Mouse (Mus musculus): ENCODE data around the gene Bok. TPM values are rescaled to one million over a fixed set of nuclear protein-coding genes. Genes with fewer than 3 reads are reported as not detected.
"Not testable (repeated sequence)": the region's sequence is repeated elsewhere in the genome, so short reads cannot be mapped to it uniquely, and the experiment has no call there.

Bok gene
- polyA plus RNA-seq (2012; rRNA removed), result 32.5 and 41.7 TPM in 2 replicates

DNA sequence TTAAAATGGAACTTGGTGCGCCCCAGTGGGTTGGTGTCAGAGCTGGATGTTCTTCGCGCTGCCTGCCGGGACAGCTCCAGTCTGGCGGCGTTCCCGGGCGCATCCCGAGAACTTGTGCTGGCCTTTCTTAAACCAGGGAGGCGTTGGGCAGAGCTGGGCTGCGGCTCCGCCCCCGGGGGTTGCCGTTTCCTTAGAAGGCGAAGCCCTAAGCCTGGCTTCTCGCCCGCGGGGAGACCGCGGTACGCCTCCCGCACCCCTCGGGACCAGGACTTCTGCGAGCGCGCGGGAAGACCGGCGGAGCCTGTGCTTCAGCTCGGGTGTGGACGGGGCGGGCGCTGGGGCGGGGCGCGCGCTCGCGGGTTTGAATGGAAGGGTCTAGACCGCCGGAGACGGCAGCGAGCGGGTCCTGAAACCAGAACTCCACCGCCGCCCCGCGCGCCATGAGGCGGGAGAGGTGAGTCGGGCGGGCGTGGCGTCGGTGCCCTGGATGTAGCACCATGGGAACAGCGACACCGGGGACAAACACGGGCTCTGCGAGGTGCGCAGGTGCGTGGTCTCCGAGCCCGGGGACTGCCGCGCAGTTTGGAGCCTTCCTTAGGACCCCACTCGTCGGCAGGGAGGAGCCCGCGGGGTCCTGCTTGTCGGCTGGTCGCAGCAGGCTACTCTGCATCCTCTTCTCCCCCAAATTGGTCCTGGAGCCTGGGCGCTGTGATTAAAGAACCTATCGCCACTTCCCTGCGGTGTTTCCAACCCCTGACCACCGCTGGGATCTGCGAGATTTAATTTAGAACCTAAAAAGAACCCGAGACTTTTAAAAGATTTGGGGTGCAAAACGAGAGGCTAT, at the start of gene Bok:
TSS of gene Bok (plus strand) at position 260 of the 844 bp plus-strand sequence.
- peak; percentile 47 for DNase-seq
- WGBS, result under 1% methylated on average over 78 of the region's 78 CpGs
- TF ChIP-seq POLR2A (IDR thresholded peaks at IDR 0.05; ENCODE audit: borderline replicate concordance, extremely low read depth, low read depth, low read length) (no peak), CTCF (IDR thresholded peaks at IDR 0.05; ENCODE audit: insufficient read depth, low read length) (no peak)
- peak within 1 kb of the TSS; percentile 37 for H3K4me3 ChIP-seq (replicated peaks; ENCODE audit: extremely low read depth, low read depth, low read length)
- H3K4me1 ChIP-seq (ENCODE audit: control insufficient read depth, insufficient read depth, low read length), result no peaks in the 10 kb centered on the region

DNA sequence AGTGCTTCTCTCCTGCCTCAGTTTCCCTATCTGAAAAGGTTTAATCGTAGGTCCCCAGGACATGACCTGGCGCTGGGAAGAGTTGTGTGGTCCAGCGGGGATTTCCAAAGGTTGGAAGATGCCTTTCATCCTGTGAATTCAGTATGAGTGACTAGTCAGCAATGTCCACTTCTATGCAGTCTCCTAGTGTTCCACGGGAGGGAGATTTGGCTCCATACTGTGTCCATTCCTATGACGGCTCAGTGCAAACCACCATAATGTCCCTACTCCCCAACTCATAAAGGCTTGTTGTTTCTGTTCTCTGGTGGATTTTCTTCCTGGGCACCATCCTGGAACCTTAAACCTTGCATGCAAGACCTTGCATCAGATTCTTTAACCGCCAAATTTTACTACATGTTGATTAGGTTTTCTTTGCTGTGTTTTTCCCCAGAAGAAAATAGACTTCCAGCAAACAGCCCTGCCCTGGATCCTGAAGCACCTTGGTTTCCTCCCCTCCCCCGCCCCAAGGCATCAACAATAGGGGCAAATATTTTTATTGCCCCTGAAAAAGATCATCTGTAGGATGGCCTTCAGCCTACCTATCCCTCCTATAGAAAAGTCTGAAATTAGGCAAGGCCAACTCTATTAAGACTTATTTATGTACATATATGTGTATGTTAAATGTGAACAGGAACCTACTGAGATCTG, 49.1 kb upstream of the Bok start:
- 27% methylated on average over 7 of the region's 7 CpGs for WGBS
- no peak for DNase-seq
- peak overlapping the region; percentile 93 for H3K4me3 ChIP-seq (replicated peaks; ENCODE audit: extremely low read depth, low read depth, low read length)
- peaks cover 14% of the 10 kb centered on the region; the same call in 1 of the 2 replicates for H3K4me1 ChIP-seq (ENCODE audit: control insufficient read depth, insufficient read depth, low read length)
- TF ChIP-seq POLR2A (IDR thresholded peaks at IDR 0.05; ENCODE audit: borderline replicate concordance, extremely low read depth, low read depth, low read length) (no peak), CTCF (IDR thresholded peaks at IDR 0.05; ENCODE audit: insufficient read depth, low read length) (no peak)

DNA sequence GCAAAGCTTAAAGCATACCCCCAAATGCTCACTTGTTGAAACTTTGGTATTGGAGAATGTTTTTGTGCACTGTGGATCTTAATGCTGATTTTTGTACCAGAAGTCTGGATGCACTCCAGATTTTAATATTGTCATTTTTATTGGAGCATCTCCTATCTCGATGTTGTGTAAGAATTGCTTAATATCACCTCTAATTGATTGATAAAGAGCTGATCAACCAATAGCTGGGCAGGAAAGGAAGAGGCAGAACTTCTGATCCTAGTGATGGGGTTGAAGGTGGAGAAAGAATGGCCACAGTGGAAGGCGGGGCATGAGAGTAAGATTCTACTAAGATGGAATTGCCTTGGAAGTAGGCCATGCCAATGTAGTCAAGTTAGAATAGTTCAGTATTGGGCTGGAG, 43.5 kb upstream of the Bok start:
- TF ChIP-seq POLR2A (IDR thresholded peaks at IDR 0.05; ENCODE audit: borderline replicate concordance, extremely low read depth, low read depth, low read length) (no peak), CTCF (IDR thresholded peaks at IDR 0.05; ENCODE audit: insufficient read depth, low read length) (no peak)
- WGBS, result 82% methylated on average over 2 of the region's 2 CpGs
- H3K4me1 ChIP-seq (ENCODE audit: control insufficient read depth, insufficient read depth, low read length), result no peaks in the 10 kb centered on the region
- H3K4me3 ChIP-seq (replicated peaks; ENCODE audit: extremely low read depth, low read depth, low read length), result no peak overlapping the region
- no peak for DNase-seq

DNA sequence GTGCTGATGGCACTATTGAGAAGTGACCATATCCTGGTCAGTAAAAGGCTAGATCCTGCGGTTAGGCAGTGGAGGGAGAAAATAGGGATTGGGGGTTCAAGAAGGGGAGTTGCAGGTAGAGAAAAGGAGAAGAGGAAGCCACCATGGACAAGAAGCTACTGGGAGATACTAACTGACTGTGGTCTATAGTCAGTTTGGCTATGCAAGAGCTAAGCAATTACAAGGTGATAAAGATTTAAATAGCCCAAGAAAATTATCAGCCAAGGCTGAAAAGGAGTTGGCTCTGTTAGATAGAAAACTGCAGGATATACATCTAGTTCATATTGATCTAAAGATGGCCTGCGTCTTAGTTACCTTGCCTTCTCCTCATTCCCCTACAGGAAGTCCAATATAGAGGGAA, 42.8 kb upstream of the Bok start:
- Histone ChIP-seq H3K4me3 (replicated peaks; ENCODE audit: extremely low read depth, low read depth, low read length) (no peak overlapping the region), H3K4me1 (ENCODE audit: control insufficient read depth, insufficient read depth, low read length) (no peaks in the 10 kb centered on the region)
- 94% methylated on average over 2 of the region's 2 CpGs for WGBS
- TF ChIP-seq CTCF (IDR thresholded peaks at IDR 0.05; ENCODE audit: insufficient read depth, low read length), result no peak
- TF ChIP-seq POLR2A (IDR thresholded peaks at IDR 0.05; ENCODE audit: borderline replicate concordance, extremely low read depth, low read depth, low read length), result no peak
- DNase-seq, result no peak

DNA sequence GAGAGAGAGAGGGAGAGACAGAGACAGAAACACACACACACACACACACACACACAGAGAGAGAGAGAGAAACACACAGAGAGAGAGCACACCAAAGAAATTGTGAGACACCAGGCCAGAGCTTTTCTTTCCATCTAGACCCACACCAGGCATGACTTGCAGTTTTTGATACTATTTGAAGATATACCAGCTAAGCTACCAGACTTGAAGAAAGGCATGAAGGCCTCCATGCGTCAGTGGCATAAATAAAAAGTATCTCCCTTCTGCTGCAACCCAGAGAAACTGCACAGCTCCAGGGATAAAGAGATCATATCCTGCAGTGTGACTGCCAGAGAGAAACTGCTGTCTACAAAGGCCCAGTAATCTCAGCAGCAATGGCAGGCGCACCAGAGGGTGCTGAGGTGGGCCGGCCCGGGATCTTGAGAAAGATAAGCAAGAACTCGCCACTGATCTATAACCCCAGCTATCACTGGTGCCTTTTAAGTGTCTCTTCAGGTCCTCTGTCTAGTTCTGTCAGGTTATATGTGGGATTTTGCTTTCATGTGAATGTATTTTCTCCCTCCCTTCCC, 35.8 kb upstream of the Bok start:
- Histone ChIP-seq H3K4me3 (replicated peaks; ENCODE audit: extremely low read depth, low read depth, low read length) (no peak overlapping the region), H3K4me1 (ENCODE audit: control insufficient read depth, insufficient read depth, low read length) (no peaks in the 10 kb centered on the region)
- no peak for DNase-seq
- WGBS, result 84% methylated on average over 5 of the region's 5 CpGs
- no peak for TF ChIP-seq CTCF (IDR thresholded peaks at IDR 0.05; ENCODE audit: insufficient read depth, low read length)
- TF ChIP-seq POLR2A (IDR thresholded peaks at IDR 0.05; ENCODE audit: borderline replicate concordance, extremely low read depth, low read depth, low read length), result no peak

DNA sequence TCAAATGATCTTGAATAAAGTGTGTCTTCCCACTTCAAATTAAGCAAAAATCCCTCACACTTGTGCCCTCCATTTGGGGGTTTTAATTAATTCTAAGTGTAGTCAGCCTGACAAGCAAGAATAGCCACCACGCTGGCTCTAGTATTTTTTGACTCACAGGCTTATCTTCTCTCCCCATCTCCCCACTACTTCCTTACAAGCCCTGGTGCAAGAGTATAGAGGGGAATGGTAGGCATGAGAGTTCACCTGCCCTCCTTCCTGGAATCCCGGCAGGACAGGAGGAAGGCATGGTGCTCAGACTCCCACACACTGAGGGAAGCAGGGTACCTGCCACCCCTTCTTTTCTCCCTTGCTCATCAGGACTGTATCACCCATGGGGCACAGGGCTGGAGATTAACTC, 31.2 kb upstream of the Bok start:
- WGBS, result 18% methylated on average over 2 of the region's 2 CpGs
- no peak for DNase-seq
- H3K4me1 ChIP-seq (ENCODE audit: control insufficient read depth, insufficient read depth, low read length), result no peaks in the 10 kb centered on the region
- TF ChIP-seq CTCF (IDR thresholded peaks at IDR 0.05; ENCODE audit: insufficient read depth, low read length) (no peak), POLR2A (IDR thresholded peaks at IDR 0.05; ENCODE audit: borderline replicate concordance, extremely low read depth, low read depth, low read length) (no peak)
- H3K4me3 ChIP-seq (replicated peaks; ENCODE audit: extremely low read depth, low read depth, low read length), result no peak overlapping the region

DNA sequence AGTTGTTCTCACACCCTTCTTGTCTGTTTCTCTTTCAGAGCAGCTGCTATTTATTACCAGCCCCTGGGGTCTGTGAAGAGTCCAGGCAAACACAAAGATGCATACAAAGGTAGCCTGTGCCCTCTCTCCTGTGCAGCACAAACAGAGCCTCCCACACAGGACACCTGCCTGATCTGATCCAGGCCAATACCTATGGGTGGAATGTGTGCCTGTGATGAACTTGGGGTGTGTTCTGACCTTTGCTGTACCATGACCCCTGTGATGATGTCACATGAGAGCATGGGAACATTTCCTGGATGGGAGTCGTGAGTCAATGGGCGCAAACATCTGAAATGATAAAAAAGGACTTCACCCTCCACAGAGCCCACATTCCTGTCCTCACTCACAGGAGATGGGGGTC, 30.7 kb upstream of the Bok start:
- DNase-seq, result no peak
- TF ChIP-seq POLR2A (IDR thresholded peaks at IDR 0.05; ENCODE audit: borderline replicate concordance, extremely low read depth, low read depth, low read length) (no peak), CTCF (IDR thresholded peaks at IDR 0.05; ENCODE audit: insufficient read depth, low read length) (no peak)
- Histone ChIP-seq H3K4me3 (replicated peaks; ENCODE audit: extremely low read depth, low read depth, low read length) (no peak overlapping the region), H3K4me1 (ENCODE audit: control insufficient read depth, insufficient read depth, low read length) (no peaks in the 10 kb centered on the region)
- WGBS, result 56% methylated on average over 2 of the region's 2 CpGs

DNA sequence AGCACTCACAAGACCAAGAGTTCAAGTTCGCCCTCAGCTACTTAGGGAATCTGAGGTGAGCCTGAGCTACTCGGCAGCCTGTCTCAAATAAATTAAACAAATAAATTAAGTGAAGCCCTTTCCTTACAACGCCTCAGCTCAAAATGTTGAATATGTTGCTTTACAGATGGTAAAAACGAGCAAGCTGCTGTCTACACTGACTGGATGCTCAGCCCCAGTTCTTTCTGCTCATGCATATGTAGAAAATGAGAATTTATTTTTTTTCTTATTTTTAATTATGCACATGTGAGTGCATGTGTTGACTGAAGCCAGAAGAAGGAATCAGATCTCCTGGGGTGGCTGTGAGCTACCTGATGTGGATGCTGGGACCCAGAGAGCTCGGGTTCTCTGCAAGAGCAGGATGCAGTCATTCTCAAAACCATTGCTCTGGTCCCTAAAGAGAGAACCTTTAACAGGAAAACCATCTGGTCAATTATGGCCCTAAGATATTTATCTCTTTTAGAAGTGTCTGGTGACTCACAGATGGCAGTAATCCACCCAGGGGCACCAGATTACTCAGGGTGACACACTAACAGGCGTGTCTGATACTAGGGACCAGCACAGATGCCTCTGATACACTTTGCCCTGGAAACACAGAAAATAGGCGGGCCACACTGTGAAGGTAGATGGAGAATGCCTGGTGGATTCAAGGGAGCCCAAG, 29.0 kb upstream of the Bok start:
- no peak for DNase-seq
- no peak for TF ChIP-seq POLR2A (IDR thresholded peaks at IDR 0.05; ENCODE audit: borderline replicate concordance, extremely low read depth, low read depth, low read length)
- no peak for TF ChIP-seq CTCF (IDR thresholded peaks at IDR 0.05; ENCODE audit: insufficient read depth, low read length)
- Histone ChIP-seq H3K4me1 (ENCODE audit: control insufficient read depth, insufficient read depth, low read length) (no peaks in the 10 kb centered on the region), H3K4me3 (replicated peaks; ENCODE audit: extremely low read depth, low read depth, low read length) (no peak overlapping the region)
- 64% methylated on average over 7 of the region's 7 CpGs for WGBS

DNA sequence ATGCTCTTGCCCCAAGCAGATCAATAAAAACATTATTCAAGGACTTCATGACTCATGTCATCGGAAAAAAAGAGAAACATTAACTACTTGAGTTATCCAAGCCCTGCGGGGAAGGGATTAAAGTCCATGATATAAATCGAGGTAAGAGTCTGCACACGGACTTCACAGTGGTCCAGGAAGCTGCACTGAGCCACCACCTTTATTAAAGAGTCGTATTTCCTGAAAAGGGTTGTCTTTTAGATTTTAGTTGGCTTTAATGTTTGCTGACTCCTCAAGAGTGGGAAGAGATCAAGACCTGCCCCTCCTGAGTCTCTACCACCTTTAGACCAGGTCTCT, 28.5 kb upstream of the Bok start:
- DNase-seq, result no peak
- Histone ChIP-seq H3K4me1 (ENCODE audit: control insufficient read depth, insufficient read depth, low read length) (no peaks in the 10 kb centered on the region), H3K4me3 (replicated peaks; ENCODE audit: extremely low read depth, low read depth, low read length) (no peak overlapping the region)
- TF ChIP-seq CTCF (IDR thresholded peaks at IDR 0.05; ENCODE audit: insufficient read depth, low read length), result no peak
- TF ChIP-seq POLR2A (IDR thresholded peaks at IDR 0.05; ENCODE audit: borderline replicate concordance, extremely low read depth, low read depth, low read length), result no peak
- WGBS, result 76% methylated on average over 5 of the region's 5 CpGs

DNA sequence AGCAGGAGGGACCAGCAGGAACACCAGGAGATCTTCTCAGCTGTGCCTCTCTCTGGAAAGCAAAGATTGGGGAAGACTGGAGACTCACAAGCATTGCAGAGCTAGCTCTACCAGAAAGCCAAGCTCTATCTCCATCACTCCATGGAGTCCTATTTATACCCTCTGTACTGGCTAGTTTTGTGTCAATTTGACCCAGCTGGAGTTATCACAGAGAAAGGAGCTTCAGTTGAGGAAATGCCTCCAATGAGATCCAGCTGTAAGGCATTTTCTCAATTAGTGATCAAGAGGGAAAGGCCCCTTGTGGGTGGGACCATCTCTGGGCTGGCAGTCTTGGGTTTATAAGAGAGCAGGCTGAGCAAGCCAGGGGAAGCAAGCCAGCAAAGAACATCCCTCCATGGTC, 26.9 kb upstream of the Bok start, which contains the start of gene Stk25:
TSS of gene Stk25 (minus strand) at position 101 of the 400 bp plus-strand sequence.
- DNase-seq; H3K4me3 ChIP-seq (replicated peaks; ENCODE audit: extremely low read depth, low read depth, low read length); H3K4me1 ChIP-seq (ENCODE audit: control insufficient read depth, insufficient read depth, low read length): not testable (repeated sequence)

Measured in lung, adult 2 months (tissue).